Mouse (Mus musculus): Measurements from ENCODE around the gene Smug1.

Smug1 gene

GRCm38 (mm10) chr15:103167042-103167615 lies at the start of gene Smug1:
TSS of gene Smug1 (minus strand) at chr15:103167092.
- no peak for DNase-seq (ENCODE audit: low read depth, low spot score)

- no peak for DNase-seq (ENCODE audit: low read depth, low spot score)
Observed at GRCm38 (mm10) chr15:103216052-103216451, 49.2 kb upstream of the Smug1 start.

- DNase-seq (ENCODE audit: low read depth, low spot score): peak; percentile 87
Observed at GRCm38 (mm10) chr15:103214971-103215907, 48.3 kb upstream of the Smug1 start.

GRCm38 (mm10) chr15:103214149-103214548 lies 47.3 kb upstream of the Smug1 start:
- no peak for DNase-seq (ENCODE audit: low read depth, low spot score)

- no peak for DNase-seq (ENCODE audit: low read depth, low spot score)
Observed at GRCm38 (mm10) chr15:103205156-103205555, 38.3 kb upstream of the Smug1 start.

GRCm38 (mm10) chr15:103202088-103202793 lies 35.3 kb upstream of the Smug1 start:
- DNase-seq (ENCODE audit: low read depth, low spot score): no peak

- no peak for DNase-seq (ENCODE audit: low read depth, low spot score)
Observed at GRCm38 (mm10) chr15:103197785-103198184, 30.9 kb upstream of the Smug1 start.

- no peak for DNase-seq (ENCODE audit: low read depth, low spot score)
Observed at GRCm38 (mm10) chr15:103196835-103197234, 29.9 kb upstream of the Smug1 start.

- no peak for DNase-seq (ENCODE audit: low read depth, low spot score)
Observed at GRCm38 (mm10) chr15:103193606-103194005, 26.7 kb upstream of the Smug1 start.

- DNase-seq (ENCODE audit: low read depth, low spot score): no peak
Observed at GRCm38 (mm10) chr15:103190531-103191462, 23.9 kb upstream of the Smug1 start.

- no peak for DNase-seq (ENCODE audit: low read depth, low spot score)
Observed at GRCm38 (mm10) chr15:103190083-103190482, 23.2 kb upstream of the Smug1 start.

- no peak for DNase-seq (ENCODE audit: low read depth, low spot score)
Observed at GRCm38 (mm10) chr15:103187803-103188202, 20.9 kb upstream of the Smug1 start.

- DNase-seq (ENCODE audit: low read depth, low spot score): no peak
Observed at GRCm38 (mm10) chr15:103185462-103186198, 18.7 kb upstream of the Smug1 start.

- no peak for DNase-seq (ENCODE audit: low read depth, low spot score)
Observed at GRCm38 (mm10) chr15:103183651-103184610, 17.0 kb upstream of the Smug1 start.

- DNase-seq (ENCODE audit: low read depth, low spot score): peak; percentile 72
Observed at GRCm38 (mm10) chr15:103183135-103183534, 16.2 kb upstream of the Smug1 start.

GRCm38 (mm10) chr15:103182166-103182790 lies 15.4 kb upstream of the Smug1 start:
- no peak for DNase-seq (ENCODE audit: low read depth, low spot score)

- DNase-seq (ENCODE audit: low read depth, low spot score): no peak
Observed at GRCm38 (mm10) chr15:103180406-103180805, 13.5 kb upstream of the Smug1 start.

GRCm38 (mm10) chr15:103178767-103179166 lies 11.9 kb upstream of the Smug1 start:
- DNase-seq (ENCODE audit: low read depth, low spot score): no peak

GRCm38 (mm10) chr15:103178137-103178536 lies 11.2 kb upstream of the Smug1 start:
- DNase-seq (ENCODE audit: low read depth, low spot score): no peak

Data from embryo, embryonic 11.5 days (tissue).